Mouse (Mus musculus): Measurements from ENCODE around the gene Camkk1.

The Camkk1 gene

DNA sequence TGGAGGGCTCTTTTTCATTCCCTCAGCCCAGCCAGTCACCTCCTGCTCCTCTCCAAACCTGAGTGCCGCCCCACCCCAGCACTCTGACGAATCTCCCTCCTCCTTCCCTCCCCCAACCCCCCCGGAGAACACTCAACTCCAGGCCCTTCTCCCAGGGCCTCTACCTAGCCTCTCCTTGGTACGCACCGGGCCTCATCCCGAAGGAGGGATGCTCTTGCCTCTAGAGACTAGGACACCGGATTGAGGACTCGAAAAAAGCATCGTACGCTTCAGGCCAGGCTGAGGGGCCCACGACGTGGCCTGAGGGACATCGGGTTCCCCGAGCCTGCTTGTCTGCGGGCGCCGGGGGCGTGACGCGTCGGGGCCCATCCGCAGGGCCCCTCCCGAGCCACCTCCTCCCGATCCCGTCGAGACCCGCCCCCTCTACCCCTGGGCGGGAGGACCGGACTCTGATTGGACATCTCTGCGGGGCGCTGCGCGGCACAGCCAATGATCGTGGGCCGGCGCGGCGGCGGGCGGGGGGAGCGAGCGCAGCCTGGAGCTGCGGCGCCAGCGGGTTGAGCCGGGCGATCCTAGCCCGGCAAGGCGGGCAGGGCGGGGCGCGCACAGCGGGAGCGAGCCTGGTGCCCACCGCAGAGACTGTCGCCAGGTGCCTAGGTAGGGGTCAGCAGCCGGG is at the start of gene Camkk1:
TSS of gene Camkk1 (plus strand) at position 538 of the 676 bp plus-strand sequence.
- DNase-seq (ENCODE audit: low spot score), result peak; percentile 79

DNA sequence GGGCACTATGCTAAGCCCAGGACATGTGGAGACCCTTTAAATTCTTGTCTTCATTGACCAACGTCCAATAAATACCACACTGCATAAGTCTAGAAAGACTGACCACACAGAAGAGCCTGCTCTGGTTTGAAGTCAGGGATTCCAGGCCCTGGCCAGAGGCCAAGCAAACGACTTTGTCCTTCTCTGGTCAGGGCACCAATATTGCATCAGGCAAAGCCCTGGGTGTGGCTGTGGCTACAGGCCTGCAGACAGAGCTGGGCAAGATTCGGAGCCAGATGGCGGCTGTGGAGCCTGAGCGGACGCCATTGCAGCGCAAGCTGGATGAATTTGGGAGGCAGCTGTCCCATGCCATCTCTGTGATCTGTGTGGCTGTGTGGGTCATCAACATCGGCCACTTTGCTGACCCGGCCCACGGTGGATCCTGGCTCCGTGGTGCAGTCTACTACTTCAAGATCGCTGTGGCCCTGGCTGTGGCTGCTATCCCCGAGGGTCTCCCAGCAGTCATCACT is 43.8 kb upstream of the Camkk1 start:
- no peak for DNase-seq (ENCODE audit: low spot score)

DNA sequence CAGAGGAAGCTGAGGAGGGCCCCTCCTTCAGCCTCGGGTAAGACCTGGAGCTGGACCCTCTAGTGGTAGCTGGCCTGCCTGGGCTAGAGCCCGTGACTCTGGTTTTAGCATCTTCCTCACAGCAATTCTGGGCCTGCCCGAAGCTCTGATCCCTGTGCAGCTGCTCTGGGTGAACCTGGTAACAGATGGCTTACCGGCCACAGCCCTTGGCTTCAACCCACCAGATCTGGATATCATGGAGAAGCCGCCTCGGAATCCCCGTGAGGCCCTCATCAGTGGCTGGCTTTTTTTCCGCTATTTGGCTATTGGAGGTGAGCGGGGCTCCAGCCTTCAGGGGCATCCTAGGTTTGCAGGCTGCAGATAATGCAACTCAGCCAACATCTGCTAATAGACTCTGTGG is 36.3 kb upstream of the Camkk1 start:
- DNase-seq (ENCODE audit: low spot score), result no peak

DNA sequence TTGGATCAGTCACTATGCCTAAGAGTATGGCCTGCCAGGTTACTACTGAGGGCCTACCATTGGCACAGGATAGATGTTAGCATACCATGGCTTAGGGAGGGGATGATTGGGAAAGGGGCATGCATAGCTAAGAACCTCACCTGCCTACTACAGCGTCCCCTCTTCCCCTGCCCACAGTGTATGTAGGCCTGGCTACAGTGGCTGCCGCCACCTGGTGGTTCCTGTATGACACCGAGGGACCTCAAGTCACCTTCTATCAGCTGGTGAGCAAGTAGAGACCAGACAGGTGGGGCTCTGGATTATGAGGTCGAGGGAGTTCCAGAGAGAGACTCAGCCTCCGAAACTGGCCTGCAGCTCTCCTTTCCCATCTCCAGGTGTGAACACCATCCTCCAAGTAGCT is 35.5 kb upstream of the Camkk1 start:
- no peak for DNase-seq (ENCODE audit: low spot score)

- DNase-seq (ENCODE audit: low spot score), result no peak
These were observed 32.1 kb upstream of the Camkk1 start for GRCm38 (mm10) chr11:72986745-72987144.

DNA sequence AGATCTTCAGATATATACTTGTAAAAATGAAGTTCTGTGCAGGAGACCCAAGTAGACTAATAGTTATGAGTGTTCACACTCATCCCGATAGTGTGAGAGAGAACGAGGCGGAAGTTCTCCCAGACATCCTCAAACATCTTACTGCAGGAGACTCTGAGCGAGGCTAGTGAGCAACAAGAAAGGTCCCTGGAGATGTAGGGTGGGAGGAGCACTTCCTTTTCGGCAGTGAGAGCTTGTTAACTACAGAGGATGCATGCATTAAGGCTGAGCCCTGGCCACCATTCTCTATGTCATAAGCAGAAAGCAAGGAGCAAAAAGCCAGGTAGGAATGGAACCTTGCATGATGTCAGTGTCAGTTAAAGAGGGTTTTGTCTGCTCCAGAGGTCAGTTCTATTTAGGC is 31.6 kb upstream of the Camkk1 start:
- DNase-seq (ENCODE audit: low spot score), result no peak

DNA sequence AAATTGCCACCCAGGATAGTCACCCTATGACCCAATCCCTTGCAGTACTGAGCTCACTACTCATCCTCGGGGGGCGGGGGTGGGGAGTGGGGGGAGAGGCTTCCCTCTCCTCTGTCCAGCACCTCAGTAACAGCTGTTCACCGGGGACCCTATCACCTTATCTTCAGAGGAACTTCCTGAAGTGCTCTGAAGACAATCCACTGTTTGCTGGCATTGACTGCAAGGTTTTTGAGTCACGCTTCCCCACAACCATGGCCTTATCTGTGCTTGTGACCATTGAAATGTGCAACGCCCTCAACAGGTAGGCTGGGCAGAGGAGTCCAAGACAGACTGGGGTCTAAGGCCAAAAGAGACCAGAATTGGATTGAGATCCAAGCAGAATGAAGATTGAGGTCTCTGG is 31.0 kb upstream of the Camkk1 start:
- DNase-seq (ENCODE audit: low spot score), result no peak

DNA sequence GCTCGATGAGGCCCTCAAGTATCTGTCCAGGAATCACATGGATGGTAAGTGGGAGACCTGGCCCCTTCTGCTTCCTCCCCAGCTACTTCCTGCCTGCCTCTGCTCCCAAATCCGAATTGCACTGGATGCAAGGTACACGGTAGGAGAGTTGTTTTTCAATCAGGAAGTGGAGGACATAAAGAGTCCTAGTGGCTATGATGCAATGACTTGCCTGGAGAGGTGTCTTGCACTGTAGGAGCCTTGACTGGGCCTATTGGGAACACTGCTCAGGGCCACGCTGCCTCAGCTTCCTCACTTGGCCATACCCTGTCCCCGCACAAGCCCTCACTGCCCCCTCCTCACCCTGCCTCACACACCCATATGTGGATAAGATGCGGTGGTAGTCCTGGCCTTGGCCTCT is 29.8 kb upstream of the Camkk1 start:
- no peak for DNase-seq (ENCODE audit: low spot score)

- DNase-seq (ENCODE audit: low spot score), result no peak
These were observed 28.1 kb upstream of the Camkk1 start for GRCm38 (mm10) chr11:72990688-72991087.

GRCm38 (mm10) chr11:72991961-72992360 is 26.8 kb upstream of the Camkk1 start:
- no peak for DNase-seq (ENCODE audit: low spot score)

DNA sequence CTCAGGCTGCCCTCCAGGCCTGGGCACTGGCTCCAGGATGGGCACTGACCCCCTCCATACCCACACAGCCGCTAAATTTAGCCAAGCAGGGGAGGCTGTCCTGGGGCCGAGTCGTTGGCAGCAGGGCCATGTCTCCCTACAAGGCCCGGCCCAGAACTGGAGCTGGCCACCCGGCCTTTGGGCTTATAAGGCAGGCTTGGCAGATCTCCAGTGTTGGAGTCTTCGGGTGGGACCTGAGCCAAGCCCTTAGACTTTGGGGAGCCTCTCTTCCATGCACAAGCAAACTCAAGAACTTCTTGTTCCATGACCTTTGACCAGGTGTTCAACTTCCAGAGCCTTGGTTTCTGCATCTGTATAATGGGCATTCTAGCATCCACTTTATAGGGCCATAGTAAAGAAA is 22.5 kb upstream of the Camkk1 start:
- DNase-seq (ENCODE audit: low spot score), result no peak

DNA sequence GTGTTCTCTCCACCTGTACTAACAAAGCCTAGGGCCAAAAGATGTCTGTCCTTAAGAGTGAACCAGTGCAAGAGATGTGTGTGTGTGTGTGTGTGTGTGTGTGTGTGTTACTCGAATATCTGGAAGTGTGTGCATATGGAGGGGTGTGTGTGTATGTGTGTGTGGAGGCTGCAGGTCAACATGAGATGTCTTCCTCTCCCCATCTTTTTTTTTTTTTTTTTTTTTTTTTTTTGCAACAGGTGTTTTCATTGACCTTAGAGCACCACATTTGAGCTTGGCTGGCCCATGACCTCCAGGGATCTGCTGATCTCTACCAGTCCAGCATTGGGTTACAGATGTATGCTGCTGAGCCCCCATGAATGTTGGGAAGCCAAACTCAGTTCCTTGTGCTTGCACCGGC is 22.0 kb upstream of the Camkk1 start:
- no peak for DNase-seq (ENCODE audit: low spot score)

- DNase-seq (ENCODE audit: low spot score), result no peak
These were observed 21.1 kb upstream of the Camkk1 start for GRCm38 (mm10) chr11:72997529-72998326.

DNA sequence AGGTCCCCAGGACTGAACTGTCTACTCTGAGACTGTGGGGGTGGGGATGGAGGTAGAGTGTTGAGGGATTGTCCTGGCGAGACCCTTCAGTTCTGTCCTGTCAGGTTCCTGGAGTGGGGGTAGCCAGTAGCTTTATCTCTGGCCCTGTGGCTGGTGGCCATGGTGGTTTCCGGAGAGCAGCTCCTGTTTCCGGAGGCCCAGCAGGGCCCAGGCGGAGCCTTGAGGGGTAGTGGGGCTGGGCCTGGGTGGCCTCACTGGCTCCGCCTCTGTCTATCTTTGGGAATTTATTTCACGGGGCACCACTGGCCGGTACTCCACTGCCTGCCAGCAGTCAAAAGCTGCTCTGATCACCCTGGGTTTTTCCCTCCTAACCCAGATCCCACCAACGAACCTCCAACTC is 20.0 kb upstream of the Camkk1 start, which contains the start of gene P2rx1:
TSS of gene P2rx1 (plus strand) at position 333 of the 400 bp plus-strand sequence.
- DNase-seq (ENCODE audit: low spot score), result no peak

DNA sequence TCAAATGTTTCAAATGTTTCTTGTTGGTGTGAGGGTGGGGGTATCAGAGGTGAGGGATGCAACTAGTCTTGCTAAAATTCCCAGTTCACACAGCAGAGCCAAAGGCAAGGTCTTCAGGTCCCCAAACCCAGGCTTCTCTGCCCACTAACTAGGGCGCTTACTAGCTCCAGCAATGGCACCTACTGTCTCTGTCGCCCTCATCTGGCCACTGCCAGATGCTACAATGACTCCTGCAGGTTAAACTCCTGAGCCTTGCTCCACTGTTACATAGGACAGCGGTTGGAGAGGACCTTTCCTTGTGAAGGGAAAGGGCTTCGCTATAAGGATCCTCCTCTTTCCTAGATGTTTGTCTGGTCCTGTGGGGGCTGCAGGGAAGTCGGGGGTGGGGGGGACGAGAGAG is 17.8 kb upstream of the Camkk1 start:
- no peak for DNase-seq (ENCODE audit: low spot score)

- DNase-seq (ENCODE audit: low spot score), result no peak
These were observed 12.4 kb upstream of the Camkk1 start for GRCm38 (mm10) chr11:73006377-73006776.

DNA sequence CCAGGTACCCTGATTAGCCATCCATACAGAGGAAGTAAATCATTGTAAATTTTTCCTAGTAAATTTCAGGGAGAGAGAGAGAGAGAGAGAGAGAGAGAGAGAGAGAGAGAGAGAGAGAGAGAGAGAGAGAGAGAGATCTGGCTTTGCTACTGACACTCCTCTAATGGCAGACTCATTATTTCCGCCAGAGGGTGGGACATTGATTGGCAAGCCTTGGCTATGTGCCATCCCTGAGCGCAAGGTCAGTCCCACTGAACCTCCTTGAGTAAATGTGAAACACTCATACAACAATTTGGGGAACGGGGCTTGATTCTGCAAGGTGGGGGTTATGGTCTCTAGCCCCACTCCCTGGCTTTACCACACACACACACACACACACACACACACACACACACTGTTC is 11.7 kb upstream of the Camkk1 start:
- DNase-seq (ENCODE audit: low spot score), result no peak

- DNase-seq (ENCODE audit: low spot score), result no peak
These were observed 10.9 kb upstream of the Camkk1 start for GRCm38 (mm10) chr11:73007698-73008481.

GRCm38 (mm10) chr11:73008826-73009225 is 10.0 kb upstream of the Camkk1 start:
- DNase-seq (ENCODE audit: low spot score), result no peak

- no peak for DNase-seq (ENCODE audit: low spot score)
These were observed 9.1 kb upstream of the Camkk1 start for GRCm38 (mm10) chr11:73009531-73010274.

DNA sequence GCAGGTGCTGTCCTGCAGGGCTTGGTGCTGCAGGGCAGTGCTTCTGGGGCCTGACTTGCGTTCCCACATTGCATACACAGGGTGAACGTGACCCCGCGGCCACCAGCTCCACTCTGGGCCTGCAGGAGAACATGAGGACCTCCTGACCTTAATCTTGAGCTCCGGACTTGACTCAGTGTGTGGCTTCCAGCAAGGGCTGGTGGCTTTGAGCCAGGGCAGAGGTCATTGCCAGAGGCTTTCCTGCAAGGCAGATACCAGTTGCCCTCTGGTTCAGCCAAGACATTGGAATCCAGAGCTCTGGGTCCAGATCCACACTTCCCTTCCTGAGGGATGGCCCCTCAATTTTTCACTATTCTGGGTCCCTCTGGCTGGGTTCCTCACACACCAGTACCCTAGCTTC is 4.8 kb upstream of the Camkk1 start:
- DNase-seq (ENCODE audit: low spot score), result no peak

DNA sequence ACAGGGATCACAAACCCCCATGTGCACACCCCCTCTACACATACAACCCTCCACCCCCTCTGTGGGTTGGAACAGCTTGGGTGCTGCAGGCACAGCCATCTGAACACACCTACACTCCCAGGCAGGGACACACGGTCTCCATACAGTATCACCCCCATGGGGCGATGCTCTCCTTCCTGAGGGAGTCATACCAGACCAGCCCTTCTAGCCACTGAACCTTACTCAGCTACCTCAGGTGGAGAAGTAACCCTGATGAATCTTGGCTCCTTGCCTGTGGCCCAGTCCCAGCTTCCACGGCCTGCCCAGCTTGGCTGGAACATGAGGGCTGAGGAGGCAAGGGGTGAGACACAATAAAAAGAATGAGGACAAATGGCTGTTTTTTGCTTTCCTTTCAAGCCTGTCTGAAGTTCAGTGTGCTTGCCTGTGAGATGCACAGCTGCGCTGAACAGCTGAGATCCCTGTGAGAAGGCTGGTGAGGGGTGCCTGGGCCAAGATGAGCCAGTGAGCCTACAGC is 3.9 kb upstream of the Camkk1 start:
- DNase-seq (ENCODE audit: low spot score), result no peak
